Mouse (Mus musculus): ENCODE measurements around the gene Fastkd1. TPM values are rescaled to one million over a fixed set of nuclear protein-coding genes. Genes with fewer than 3 reads are reported as not detected.
"Not testable (repeated sequence)": the region's sequence is repeated elsewhere in the genome, so short reads cannot be mapped to it uniquely, and the experiment has no call there.

Gene Fastkd1
- polyA plus RNA-seq, 1 experiment, result 27.9 TPM

DNA sequence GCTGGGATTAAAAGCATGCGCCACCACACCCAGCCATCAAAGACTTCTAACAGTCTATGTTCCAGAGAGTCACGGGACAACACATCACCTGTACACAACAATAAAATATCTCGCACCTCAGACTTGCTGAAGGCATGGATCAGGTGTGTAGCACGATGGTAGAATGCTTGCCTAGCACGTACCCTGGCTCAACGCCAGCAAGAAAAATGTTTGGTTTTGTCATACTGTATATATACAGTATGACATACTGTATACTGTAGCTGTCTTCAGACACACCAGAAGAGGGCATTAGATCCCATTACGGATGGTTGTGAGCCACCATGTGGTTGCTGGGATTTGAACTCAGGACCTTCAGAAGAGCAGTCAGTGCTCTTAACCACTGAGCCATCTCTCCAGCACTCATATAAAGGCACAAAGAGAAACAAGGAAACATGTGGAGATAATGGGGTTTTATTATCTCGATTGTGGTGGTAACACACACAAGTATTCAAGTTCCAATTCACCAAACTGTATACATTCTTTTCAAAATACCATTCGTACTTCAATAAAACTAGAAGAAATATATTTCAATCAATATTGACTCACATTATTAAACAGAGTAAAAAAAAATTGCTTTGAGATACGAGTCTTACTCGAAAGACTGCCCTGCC, 68.2 kb downstream of the Fastkd1 start:
- no peak overlapping the region for H3K9ac ChIP-seq (ENCODE audit: low read depth, poor library complexity, severe bottlenecking)
- no peaks in the 10 kb centered on the region for H3K9me3 ChIP-seq (replicated peaks; ENCODE audit: control insufficient read depth, insufficient read depth, low read length, poor library complexity, severe bottlenecking)
- no peaks in the 10 kb centered on the region for H3K36me3 ChIP-seq (ENCODE audit: control insufficient read depth, insufficient read depth, low read length, poor library complexity, severe bottlenecking)
- no peak overlapping the region for H3K27ac ChIP-seq (ENCODE audit: insufficient read depth, low read length)
- H3K4me1 ChIP-seq (ENCODE audit: control insufficient read depth, insufficient read depth, low read length), result no peaks in the 10 kb centered on the region
- H3K27me3 ChIP-seq (ENCODE audit: control insufficient read depth, insufficient read depth, low read length, poor library complexity, severe bottlenecking), result no peaks in the 10 kb centered on the region
- no peak overlapping the region for H3K4me3 ChIP-seq (ENCODE audit: low read depth, low read length)
- TF ChIP-seq POLR2A (IDR thresholded peaks at IDR 0.05; ENCODE audit: insufficient read depth, low read length) (no peak), CTCF (IDR thresholded peaks at IDR 0.05; ENCODE audit: low read depth, low read length) (no peak), EP300 (IDR thresholded peaks at IDR 0.05; ENCODE audit: insufficient read depth, low read depth, low read length) (no peak)

DNA sequence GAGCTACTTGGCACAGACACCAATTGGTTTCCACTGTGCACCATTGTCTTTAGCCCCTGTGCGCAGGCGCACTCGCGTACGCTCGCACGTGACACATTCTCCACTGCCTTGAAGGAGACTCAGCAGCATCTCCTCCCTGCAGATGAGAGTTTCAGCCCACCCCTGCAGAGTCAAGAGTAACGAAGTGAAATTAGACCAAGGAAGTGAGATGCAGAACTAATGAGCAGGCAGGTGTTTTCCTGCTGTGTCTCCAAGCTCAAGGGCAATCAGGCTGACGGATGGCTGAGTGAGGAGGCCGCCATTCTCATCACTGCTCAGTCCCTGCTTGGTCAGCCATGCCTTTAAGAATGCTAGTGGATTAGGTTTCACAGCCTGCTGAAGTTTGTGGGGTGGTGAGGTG, 73.2 kb downstream of the Fastkd1 start:
- Histone ChIP-seq H3K36me3 (ENCODE audit: control insufficient read depth, insufficient read depth, low read length, poor library complexity, severe bottlenecking) (no peaks in the 10 kb centered on the region), H3K9ac (ENCODE audit: low read depth, poor library complexity, severe bottlenecking) (no peak overlapping the region), H3K4me3 (ENCODE audit: low read depth, low read length) (peak overlapping the region; percentile 19), H3K27me3 (ENCODE audit: control insufficient read depth, insufficient read depth, low read length, poor library complexity, severe bottlenecking) (no peaks in the 10 kb centered on the region), H3K4me1 (ENCODE audit: control insufficient read depth, insufficient read depth, low read length) (no peaks in the 10 kb centered on the region), H3K27ac (ENCODE audit: insufficient read depth, low read length) (no peak overlapping the region), H3K9me3 (replicated peaks; ENCODE audit: control insufficient read depth, insufficient read depth, low read length, poor library complexity, severe bottlenecking) (no peaks in the 10 kb centered on the region)
- TF ChIP-seq POLR2A (IDR thresholded peaks at IDR 0.05; ENCODE audit: insufficient read depth, low read length) (no peak), EP300 (IDR thresholded peaks at IDR 0.05; ENCODE audit: insufficient read depth, low read depth, low read length) (no peak), CTCF (IDR thresholded peaks at IDR 0.05; ENCODE audit: low read depth, low read length) (no peak)

DNA sequence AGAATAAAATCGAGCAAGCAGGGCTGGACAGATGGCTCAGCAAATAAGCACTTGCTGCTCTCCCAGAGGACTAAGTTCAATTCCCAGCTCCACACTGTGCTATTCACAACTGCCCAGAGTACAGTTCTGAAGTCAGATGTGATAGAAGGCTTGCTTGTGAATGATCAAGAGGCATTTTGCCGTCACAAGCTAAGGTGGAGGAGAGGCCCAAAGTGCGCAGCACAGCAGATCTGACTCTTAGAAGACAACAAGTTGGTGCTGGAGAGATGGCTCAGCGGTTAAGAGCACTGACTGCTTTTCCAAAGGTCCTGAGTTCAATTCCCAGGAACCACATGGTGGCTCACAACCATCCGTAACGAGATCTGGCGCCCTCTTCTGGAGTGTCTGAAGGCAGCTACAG, 75.3 kb downstream of the Fastkd1 start:
- not testable (repeated sequence) for H3K4me1 ChIP-seq (ENCODE audit: control insufficient read depth, insufficient read depth, low read length); H3K4me3 ChIP-seq (ENCODE audit: low read depth, low read length); H3K9me3 ChIP-seq (replicated peaks; ENCODE audit: control insufficient read depth, insufficient read depth, low read length, poor library complexity, severe bottlenecking); H3K27me3 ChIP-seq (ENCODE audit: control insufficient read depth, insufficient read depth, low read length, poor library complexity, severe bottlenecking); H3K9ac ChIP-seq (ENCODE audit: low read depth, poor library complexity, severe bottlenecking); H3K27ac ChIP-seq (ENCODE audit: insufficient read depth, low read length); H3K36me3 ChIP-seq (ENCODE audit: control insufficient read depth, insufficient read depth, low read length, poor library complexity, severe bottlenecking)

Other genes with a start within 250 kb of the Fastkd1 start
- 92.6 and 92.9 TPM in 2 replicates for gene Lrp2, start 127.5 kb downstream of the Fastkd1 start, polyA plus RNA-seq (2011; ENCODE audit: insufficient read depth, insufficient read length, low read depth, missing spikeins)
- gene Bbs5, start 66.3 kb downstream of the Fastkd1 start, polyA plus RNA-seq (2011; ENCODE audit: insufficient read depth, insufficient read length, low read depth, missing spikeins), result 15.9 and 17.7 TPM in 2 replicates
- not detected in 2 replicates for gene Klhl41, start 43.4 kb downstream of the Fastkd1 start, polyA plus RNA-seq (2011; ENCODE audit: insufficient read depth, insufficient read length, low read depth, missing spikeins)
- 165 and 179 TPM in 2 replicates for gene Ppig, start 9.0 kb upstream of the Fastkd1 start, polyA plus RNA-seq (2011; ENCODE audit: insufficient read depth, insufficient read length, low read depth, missing spikeins)
- gene Ccdc173, start 76.1 kb upstream of the Fastkd1 start, polyA plus RNA-seq (2011; ENCODE audit: insufficient read depth, insufficient read length, low read depth, missing spikeins), result 3.7 and 6.1 TPM in 2 replicates
- gene Phospho2, start 76.1 kb upstream of the Fastkd1 start, polyA plus RNA-seq (2011; ENCODE audit: insufficient read depth, insufficient read length, low read depth, missing spikeins), result 10.2 and 11.2 TPM in 2 replicates
- 5.4 and 7.0 TPM in 2 replicates for gene Klhl23, start 108.4 kb upstream of the Fastkd1 start, polyA plus RNA-seq (2011; ENCODE audit: insufficient read depth, insufficient read length, low read depth, missing spikeins)
- 393 and 460 TPM in 2 replicates for gene Ssb, start 148.0 kb upstream of the Fastkd1 start, polyA plus RNA-seq (2011; ENCODE audit: insufficient read depth, insufficient read length, low read depth, missing spikeins)
- gene Mettl5, start 172.1 kb upstream of the Fastkd1 start, polyA plus RNA-seq (2011; ENCODE audit: insufficient read depth, insufficient read length, low read depth, missing spikeins), result 53.2 and 54.5 TPM in 2 replicates
- 59.0 and 65.6 TPM in 2 replicates for gene Ubr3, start 183.7 kb upstream of the Fastkd1 start, polyA plus RNA-seq (2011; ENCODE audit: insufficient read depth, insufficient read length, low read depth, missing spikeins)